Mouse (Mus musculus) mouse embryonic stem cell (cell line): ENCODE measurements at regions not wholly inside any gene's neighbourhood (a gene's known extent, or its start where the extent isn't known, plus 50 kb on each side); places are given as distances from the start of the nearest gene placed in this dataset.

ENCODE experiments used
- in situ Hi-C, 2 experiments: fragments of 300-500 bp; cut with MboI; formaldehyde crosslinking; loops; 1 replicate in 1 of 2; 3 replicates in 1 of 2; pipeline ENCODE4 v1.14.3; 2019 to 2020; ENCODE audit warnings: low sequenced_read_pairs in 2 of 2, low pct_unique_long_range_greater_than_20kb in 1 of 2, mixed read lengths in 1 of 2; ENCODE audit not compliant: unreplicated experiment in 1 of 2

GRCm38 (mm10) chr5:75835556-75835961, 142.7 kb downstream of the Kdr start:
- in situ Hi-C loops: no loop called here

- in situ Hi-C loops: no loop called here
Observed at GRCm38 (mm10) chr5:75834766-75835555, 143.3 kb downstream of the Kdr start.

- in situ Hi-C loops: no loop called here
Observed at GRCm38 (mm10) chr5:75832341-75832740, 145.9 kb downstream of the Kdr start.

DNA sequence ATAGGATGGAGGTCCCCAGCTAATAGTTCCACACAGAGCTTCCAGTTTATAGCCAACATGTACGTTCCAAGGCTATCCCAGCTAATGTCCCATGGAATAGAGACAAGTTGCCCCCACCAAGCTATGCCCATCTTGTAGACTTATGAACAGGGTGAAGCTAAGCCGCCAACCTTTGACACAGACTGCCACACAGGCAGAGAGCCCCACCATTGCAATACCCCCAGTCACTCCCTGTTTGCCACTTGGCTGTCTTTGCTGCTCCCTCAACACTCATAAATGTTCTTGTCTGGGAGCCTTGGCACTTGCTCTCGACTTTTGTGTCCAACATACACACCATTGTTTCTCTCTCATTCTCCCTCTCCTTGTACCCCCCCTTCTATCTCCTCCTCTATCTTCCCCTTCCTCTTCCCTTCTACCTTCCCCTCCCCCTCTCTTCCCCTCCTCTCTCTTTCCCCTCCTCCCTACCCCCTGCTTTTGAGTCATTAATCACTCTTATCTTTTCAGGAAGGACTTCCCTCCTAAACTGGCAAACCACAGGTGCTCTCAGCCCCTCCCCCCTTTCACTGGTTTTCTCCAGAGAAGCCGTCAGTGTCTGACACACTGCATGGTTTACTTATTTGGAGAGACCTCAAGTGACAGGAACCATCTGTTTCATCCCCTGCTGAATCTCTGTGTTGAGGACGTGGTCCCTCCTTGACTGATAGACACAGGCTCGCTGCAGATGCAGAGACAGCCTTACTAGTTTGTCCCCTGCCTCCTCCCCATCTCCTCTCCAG, 148.2 kb downstream of the Kdr start:
- in situ Hi-C loops: no loop called here

- in situ Hi-C loops: no loop called here
Observed at GRCm38 (mm10) chr5:75828332-75828731, 149.9 kb downstream of the Kdr start.

GRCm38 (mm10) chr5:75826283-75827098, 151.8 kb downstream of the Kdr start:
- in situ Hi-C loops: no loop called here

DNA sequence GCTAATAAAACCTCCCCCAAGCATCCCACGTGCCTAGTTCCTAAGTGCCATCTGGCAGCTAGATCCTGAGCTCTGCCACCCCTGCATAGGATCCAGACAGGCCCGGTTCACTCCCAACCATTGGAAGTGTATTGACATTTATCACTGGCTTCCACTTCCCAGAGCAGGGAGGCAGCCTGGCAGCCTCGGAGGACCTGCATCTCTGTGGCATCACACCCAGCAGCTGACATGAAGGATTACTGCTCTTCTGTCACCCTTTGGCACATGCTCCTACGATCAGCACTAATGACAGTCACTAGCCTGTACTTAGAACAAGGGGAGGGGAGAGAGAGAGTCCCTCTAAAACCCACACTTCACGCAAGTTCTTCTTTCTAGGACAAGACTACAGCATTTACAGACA, 152.7 kb downstream of the Kdr start:
- in situ Hi-C loops: no loop called here

DNA sequence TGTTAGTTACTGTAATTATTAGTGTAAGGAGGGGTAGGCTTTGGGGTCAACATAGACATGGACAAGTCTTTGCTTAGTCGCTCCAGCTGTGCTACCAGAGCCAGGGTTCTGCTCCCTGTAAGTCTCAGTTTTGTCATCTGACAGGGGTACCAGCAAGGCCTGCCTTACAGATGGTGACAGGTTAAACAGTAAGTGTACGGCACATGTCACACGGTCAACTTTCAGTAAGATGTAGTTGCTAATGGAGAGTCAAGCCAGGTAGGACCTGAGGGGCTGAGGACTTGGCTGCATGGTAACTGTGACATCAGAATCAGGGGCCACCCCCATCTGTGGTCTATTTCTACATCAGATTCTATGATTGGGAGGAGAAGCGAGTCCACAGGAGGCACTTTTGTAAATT, 153.6 kb downstream of the Kdr start:
- in situ Hi-C loops: no loop called here

DNA sequence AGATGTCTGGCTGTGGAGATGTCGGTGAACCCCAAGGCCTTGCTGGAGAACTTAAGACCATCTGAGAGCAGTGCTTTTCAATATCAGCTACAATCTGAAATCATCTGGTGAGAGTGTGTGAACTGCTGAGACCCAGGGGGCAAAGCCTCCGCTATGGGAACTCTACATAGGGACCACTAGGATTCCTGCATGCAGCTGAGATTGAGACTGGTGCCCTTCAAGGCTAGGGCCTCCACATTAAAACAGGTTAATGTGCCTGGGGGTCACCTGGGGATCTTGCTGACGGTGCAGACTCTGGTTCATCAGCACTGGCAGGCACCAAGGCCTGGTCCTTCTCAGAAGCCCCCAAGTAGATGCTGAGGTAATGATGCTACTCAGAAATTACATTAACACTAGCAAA, 154.6 kb downstream of the Kdr start:
- in situ Hi-C loops: no loop called here

DNA sequence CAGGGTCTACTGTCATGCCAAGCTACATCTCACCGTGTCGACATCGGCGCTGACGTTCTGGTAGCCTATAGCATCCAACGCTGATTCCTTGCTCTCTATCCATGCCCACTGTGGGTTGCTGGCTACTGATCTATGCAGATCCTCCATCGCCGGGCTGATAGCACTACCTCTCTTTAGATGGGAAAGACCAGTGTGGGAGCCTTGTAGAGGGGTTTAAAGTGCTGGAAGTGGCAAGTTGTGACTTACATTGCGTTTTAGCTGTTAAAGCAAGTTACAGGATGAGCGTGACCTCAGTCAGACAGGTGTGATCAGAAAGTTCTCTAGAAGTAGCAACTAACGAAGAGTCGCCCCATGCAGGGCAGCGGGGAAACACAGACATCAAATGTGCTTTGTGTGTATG, 160.9 kb downstream of the Kdr start:
- in situ Hi-C loops: no loop called here

- in situ Hi-C loops: no loop called here
Observed at GRCm38 (mm10) chr5:75814393-75814984, 163.8 kb downstream of the Kdr start.

GRCm38 (mm10) chr5:75812686-75813085, 165.6 kb downstream of the Kdr start:
- in situ Hi-C loops: no loop called here

DNA sequence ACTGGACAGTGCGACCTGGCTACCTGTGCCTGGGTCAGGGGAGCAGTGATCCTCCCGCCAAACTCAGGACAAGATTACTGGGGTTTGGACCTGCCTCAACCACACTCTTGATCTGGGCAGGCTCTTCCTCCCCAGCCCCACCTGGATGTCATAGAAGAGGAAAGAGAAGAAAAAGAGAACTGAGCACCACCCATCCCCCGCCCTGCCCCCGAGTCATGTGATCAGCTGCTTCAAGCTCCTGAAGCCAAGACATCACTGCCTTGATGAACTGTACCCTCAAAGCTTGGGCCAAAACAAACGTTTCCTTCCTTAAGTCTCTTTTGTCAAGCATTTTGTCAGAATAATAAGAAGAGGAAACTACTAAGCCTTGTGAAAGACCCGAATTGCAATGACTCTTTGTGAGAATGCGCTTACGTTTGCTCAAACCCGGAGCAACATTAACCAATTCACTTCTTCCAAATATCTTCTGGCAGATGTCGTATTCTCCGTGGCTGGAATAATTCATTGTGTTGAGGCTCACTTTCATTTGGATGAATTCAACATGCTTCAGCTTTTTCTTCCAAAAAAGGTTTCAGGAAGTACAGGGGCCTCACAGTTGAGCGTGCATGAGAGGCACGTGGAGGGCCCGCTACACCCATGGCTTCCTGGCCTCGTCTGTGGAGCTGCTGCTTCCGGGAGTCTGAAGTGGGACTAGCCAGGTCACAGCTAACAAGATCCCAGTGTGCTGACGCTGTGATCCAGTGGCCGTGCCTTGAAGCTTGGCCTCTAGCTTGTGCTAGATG, 169.5 kb downstream of the Kdr start:
- in situ Hi-C loops: no loop called here

- in situ Hi-C loops: no loop called here
Observed at GRCm38 (mm10) chr5:75805011-75805410, 173.2 kb downstream of the Kdr start.

DNA sequence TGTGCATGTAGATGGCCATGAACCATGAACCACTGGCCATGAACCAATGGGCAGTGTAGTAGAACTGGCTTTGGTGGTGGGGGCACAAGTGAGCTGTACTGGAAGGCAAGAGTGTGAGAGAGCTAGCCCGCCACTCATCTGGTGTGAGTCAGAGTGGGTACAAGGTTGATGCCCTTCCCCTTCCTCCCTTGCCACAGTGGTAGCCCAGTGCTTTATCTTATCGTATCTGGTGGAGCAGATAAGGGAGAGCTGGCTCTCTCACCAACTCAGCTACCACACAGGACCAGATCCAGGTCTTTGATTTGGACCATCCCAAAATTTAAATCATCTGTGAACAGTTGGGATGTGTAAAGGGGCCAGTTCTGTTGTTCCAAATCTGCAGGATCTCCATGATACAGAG, 173.9 kb downstream of the Kdr start:
- in situ Hi-C loops: no loop called here

DNA sequence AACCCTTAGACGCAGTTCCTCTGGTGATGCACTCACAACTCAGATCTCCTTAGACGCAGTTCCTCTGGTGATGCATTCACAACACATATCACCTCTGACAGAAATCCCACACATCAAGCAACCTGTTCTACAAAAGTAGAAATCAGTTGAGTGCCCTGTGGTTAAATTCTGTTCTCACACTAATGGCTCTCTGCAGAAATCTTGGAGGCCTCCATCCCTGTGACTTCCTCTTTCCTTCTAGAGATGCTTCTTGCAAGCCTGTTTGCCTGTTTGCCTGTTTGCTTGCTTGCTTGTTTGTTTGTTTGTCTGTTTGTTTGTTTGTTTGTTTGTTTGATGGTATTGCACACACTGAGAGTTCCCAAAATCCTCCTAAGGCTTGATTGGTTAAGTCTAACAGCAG, 175.2 kb downstream of the Kdr start:
- in situ Hi-C loops: no loop called here

GRCm38 (mm10) chr5:75800040-75800989, 177.9 kb downstream of the Kdr start:
- in situ Hi-C loops: no loop called here
